Mouse (Mus musculus) heart, postnatal 0 days (tissue): Measurements from ENCODE around the gene Rad9b.

Experiments used
- CTCF ChIP-seq: IDR thresholded peaks from 2 replicates; pipeline ENCODE4 v1.5.1; 2016; ENCODE audit warnings: antibody characterized with exemption, control low read depth, low read depth
- EP300 ChIP-seq: IDR thresholded peaks from 2 replicates; pipeline ENCODE4 v1.6.1; 2016; ENCODE audit warnings: antibody characterized with exemption, low read depth

GRCm38 (mm10) chr5:122401303-122401640, 47.2 kb upstream of the Rad9b start:
- TF ChIP-seq CTCF (peak; percentile 90), EP300 (no peak)
